11 mouse cellular contexts compared by ENCODE assay signal in the genomic region with DNA sequence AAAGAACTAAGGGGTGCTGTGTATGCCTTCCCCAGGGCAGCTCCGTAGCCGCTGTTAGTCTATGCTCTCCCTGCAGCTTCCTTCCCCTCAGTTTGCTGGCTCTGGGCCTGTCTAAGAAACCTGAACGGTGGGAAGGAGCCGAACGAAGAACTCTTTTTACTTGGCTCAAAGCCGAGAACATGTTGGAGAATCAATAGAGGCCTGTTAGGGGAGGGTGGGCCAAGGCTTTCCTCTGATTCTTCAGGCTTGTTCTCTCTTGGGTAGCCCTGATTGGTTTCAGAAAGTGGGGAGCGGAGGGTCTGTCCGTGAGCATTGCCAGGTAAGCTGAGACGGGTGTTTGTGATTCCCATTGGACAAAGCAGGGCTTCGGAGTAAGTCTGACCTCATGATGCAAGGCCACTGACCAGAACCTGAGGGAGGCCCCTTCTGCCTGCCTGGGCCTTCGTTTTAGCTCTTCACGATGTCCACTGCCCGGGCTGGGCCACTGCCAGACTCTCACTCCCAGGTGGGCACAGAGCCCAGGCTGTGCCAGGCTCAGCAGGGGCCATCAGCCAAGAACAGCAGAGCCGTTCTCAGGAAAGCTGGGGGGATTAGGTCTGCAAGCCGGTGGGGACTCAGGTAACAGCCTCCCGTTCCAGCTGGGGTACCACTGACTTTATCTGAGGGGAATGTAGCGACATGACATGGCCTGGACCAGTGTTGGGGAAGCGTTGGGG. TPM values are rescaled to one million over a fixed set of nuclear protein-coding genes. Genes with fewer than 3 reads are reported as not detected.
DNase-seq lines count a peak whose midpoint lies in the region; ATAC-seq and TF ChIP-seq lines count a peak whose summit lies in the region.
"Had no signal": no experiment of that assay in that cellular context is flagged by ENCODE, and none has a peak within 500 bp of the region (broad histone marks: within the 10 kb centered on the region; RNA-seq: fewer than 3 reads in every experiment).

No protein-coding gene starts in this region.

- peak; percentile 9 to 20 for DNase-seq in cerebellum, adult 18-20 months
- DNase-seq in cerebellum, adult 9-11 months: no peak
- peak; percentile 22 for DNase-seq in layer of hippocampus, adult 11-12 months (ENCODE audit: low spot score)
- DNase-seq in layer of hippocampus, adult 9-10 months (ENCODE audit: low spot score): no peak
- peak; percentile 77 for DNase-seq in brain, embryonic 14.5 days (ENCODE audit: low read depth)
- DNase-seq in gastrocnemius, postnatal 25 days: peak; percentile 63
- DNase-seq in thymus, adult 18-20 months: no peak
- DNase-seq: liver, embryonic 13.5 days had no signal

- no peak for TF ChIP-seq POLR2A in brain, embryonic 14.5 days (IDR thresholded peaks at IDR 0.05; ENCODE audit: borderline replicate concordance, extremely low read depth, insufficient read depth, insufficient read length, poor library complexity, severe bottlenecking)

- no peak for TF ChIP-seq CTCF in brain, embryonic 14.5 days (IDR thresholded peaks at IDR 0.05; ENCODE audit: borderline replicate concordance, extremely low read depth, insufficient read depth, insufficient read length)

- ATAC-seq in activated CD4-positive, CD25-positive, alpha-beta regulatory T cell, adult 4 months: no peak
- ATAC-seq: intestine, postnatal 0 days had no signal

RNA-seq across cellular contexts. Expression of gene Eln, which starts 14.4 kb away (rescaled TPM):
- polyA plus RNA-seq in brain, embryonic 14.5 days (2012; rRNA removed): 21.6 and 29.1 TPM in 2 replicates
- 100 to 1,000 TPM in 1 of 2 experiments, 10 to 100 TPM in 1; 72.9 to 155 TPM for total RNA-seq in gastrocnemius, postnatal 25 days (2021)
- polyA plus RNA-seq in activated CD4-positive, CD25-positive, alpha-beta regulatory T cell, adult 4 months (2017; shearing (Covaris generic)): under 1 TPM in 1 of 2 experiments, not detected in 1; 0.15 TPM
- total RNA-seq: monocyte, adult 5-6 weeks had no signal

Comparison
In these comparisons a context has a peak if more than half of its experiments do, and no peak if none do; other contexts are left out.
1. DNase-seq: peak in cerebellum, adult 18-20 months (2 of 2), layer of hippocampus, adult 11-12 months (single experiment), brain, embryonic 14.5 days (single experiment) and gastrocnemius, postnatal 25 days (single experiment); none in cerebellum, adult 9-11 months (single experiment), layer of hippocampus, adult 9-10 months (single experiment) and thymus, adult 18-20 months (0 of 2).
2. RNA of gene Eln, which starts 14.4 kb away (polyA plus RNA-seq): 21.6 to 29.1 TPM in brain, embryonic 14.5 days; 0.15 TPM in activated CD4-positive, CD25-positive, alpha-beta regulatory T cell, adult 4 months; every median in the first group is over 10 times any median in the second.